Mouse (Mus musculus) ovary, postnatal 10 days (tissue): ENCODE measurements around the gene Cherp.
A peak's percentile ranks its signal among the peaks of the same experiment; 100 is the strongest.

ENCODE experiments used
- DNase-seq: peaks from one replicate; pipeline ENCODE4 v3.0.0; 2022; ENCODE audit warnings: low spot score

Gene Cherp

GRCm38 (mm10) chr8:72474826-72475546 lies at the start of gene Cherp:
Gene Cherp, minus strand, starts transcription at chr8:72475226.
- DNase-seq: peak; percentile 86

GRCm38 (mm10) chr8:72521888-72522287 lies 46.9 kb upstream of the Cherp start:
- DNase-seq: no peak

- DNase-seq: no peak
Measured at GRCm38 (mm10) chr8:72517421-72517988, 42.5 kb upstream of the Cherp start.

GRCm38 (mm10) chr8:72513158-72513557 lies 38.1 kb upstream of the Cherp start:
- no peak for DNase-seq

- DNase-seq: no peak
Measured at GRCm38 (mm10) chr8:72512648-72513047, 37.6 kb upstream of the Cherp start.

- DNase-seq: no peak
Measured at GRCm38 (mm10) chr8:72507505-72507904, 32.5 kb upstream of the Cherp start.

- no peak for DNase-seq
Measured at GRCm38 (mm10) chr8:72504637-72505314, 29.8 kb upstream of the Cherp start.

GRCm38 (mm10) chr8:72504137-72504536 lies 29.1 kb upstream of the Cherp start:
- DNase-seq: no peak

GRCm38 (mm10) chr8:72500521-72500931 lies 25.5 kb upstream of the Cherp start:
- DNase-seq: no peak

GRCm38 (mm10) chr8:72499521-72500284 lies 24.7 kb upstream of the Cherp start:
- no peak for DNase-seq

- no peak for DNase-seq
Measured at GRCm38 (mm10) chr8:72498527-72498926, 23.5 kb upstream of the Cherp start.

GRCm38 (mm10) chr8:72497911-72498310 lies 22.9 kb upstream of the Cherp start:
- DNase-seq: no peak

GRCm38 (mm10) chr8:72496217-72496616 lies 21.2 kb upstream of the Cherp start:
- DNase-seq: no peak

GRCm38 (mm10) chr8:72495411-72496111 lies 20.5 kb upstream of the Cherp start:
- DNase-seq: no peak

- DNase-seq: no peak
Measured at GRCm38 (mm10) chr8:72493381-72493780, 18.4 kb upstream of the Cherp start.

GRCm38 (mm10) chr8:72492622-72493081 lies 17.6 kb upstream of the Cherp start:
- DNase-seq: peak; percentile 94

GRCm38 (mm10) chr8:72491680-72492621 lies 16.9 kb upstream of the Cherp start, which contains the start of gene Slc35e1:
Gene Slc35e1, minus strand, starts transcription at chr8:72492614.
- DNase-seq: peak; percentile 7

GRCm38 (mm10) chr8:72491017-72491416 lies 16.0 kb upstream of the Cherp start:
- DNase-seq: no peak

GRCm38 (mm10) chr8:72487014-72487413 lies 12.0 kb upstream of the Cherp start:
- DNase-seq: no peak

- no peak for DNase-seq
Measured at GRCm38 (mm10) chr8:72485456-72486199, 10.6 kb upstream of the Cherp start.
